Mouse (Mus musculus) limb, embryonic 11.5 days (tissue): ENCODE data around the gene Olfr873. TPM values are rescaled to one million over a fixed set of nuclear protein-coding genes. Genes with fewer than 3 reads are reported as not detected.
"Not testable (repeated sequence)": the region's sequence is repeated elsewhere in the genome, so short reads cannot be mapped to it uniquely, and the experiment has no call there.

Experiments used
- ATAC-seq: fragments of 200-750 bp; cut with Nextera tagmentation; 2 replicates; pipeline ENCODE4 v1.8.0; 2017; ENCODE audit warnings: low read depth; ENCODE audit not compliant: insufficient number of reproducible peaks, low FRiP score, low TSS enrichment
- DNase-seq: peaks from one replicate; pipeline ENCODE4 v3.0.0-alpha.2; 2015; ENCODE audit warnings: low spot score
- H3K27ac ChIP-seq: fragments of 300-500 bp; sonication (generic); replicated peaks from 2 replicates; pipeline ENCODE4 v1.5.1; 2014; ENCODE audit warnings: low read depth, mild to moderate bottlenecking, low read length
- H3K27me3 ChIP-seq: fragments of 300-500 bp; sonication (generic); 2 replicates; pipeline ENCODE4 v1.6.1; 2014; ENCODE audit warnings: mild to moderate bottlenecking, low read length, mixed read lengths; ENCODE audit not compliant: control insufficient read depth, insufficient read depth
- H3K36me3 ChIP-seq: fragments of 300-500 bp; sonication (generic); 2 replicates; pipeline ENCODE4 v1.6.1; 2014; ENCODE audit warnings: mild to moderate bottlenecking, low read length, moderate library complexity, mixed read lengths; ENCODE audit not compliant: control insufficient read depth, insufficient read depth
- H3K4me1 ChIP-seq: fragments of 300-500 bp; sonication (generic); 2 replicates; pipeline ENCODE4 v1.6.1; 2014; ENCODE audit warnings: low read length, mixed read lengths; ENCODE audit not compliant: control insufficient read depth, insufficient read depth
- H3K4me2 ChIP-seq: fragments of 300-500 bp; sonication (generic); 2 replicates; pipeline ENCODE4 v1.6.1; 2014; ENCODE audit warnings: low read depth, mild to moderate bottlenecking, moderate library complexity; ENCODE audit not compliant: severe bottlenecking
- H3K4me3 ChIP-seq: fragments of 300-500 bp; sonication (generic); 2 replicates; pipeline ENCODE4 v1.5.1; 2014; ENCODE audit warnings: low read depth, low read length
- H3K9ac ChIP-seq: fragments of 300-500 bp; sonication (generic); 2 replicates; pipeline ENCODE4 v1.6.1; 2014; ENCODE audit warnings: mild to moderate bottlenecking, low read length
- H3K9me3 ChIP-seq: fragments of 300-500 bp; sonication (generic); 2 replicates; pipeline ENCODE4 v1.6.1; 2016; ENCODE audit warnings: low read length; ENCODE audit not compliant: control insufficient read depth
- WGBS: fragments of 180-500 bp; shearing (Covaris S2); extraction: QIAGEN DNeasy Blood & Tissue Kit; methylation state at CpG from one replicate; pipeline ENCODE4 v1.1.7; 2014; 5-methylcytosine and 5-hydroxymethylcytosine counted together
- polyA plus RNA-seq: library from polyadenylated mRNA; unstranded; fragments of >200 nt; fragmentation: Nextera tagmentation; extraction: Ambion mirVana; gene quantifications from 2 replicates; pipeline ENCODE4 v1.2.1, GENCODE M21; 2014

The Olfr873 gene
- polyA plus RNA-seq = not detected in 2 replicates

- H3K27ac ChIP-seq = no peak within 1 kb of the TSS
- no peak within 1 kb of the TSS for H3K9ac ChIP-seq
- no peak within 1 kb of the TSS for H3K4me2 ChIP-seq
- 76% methylated on average over 1 of the region's 1 CpGs for WGBS
- no peaks in the 10 kb centered on the region for H3K4me1 ChIP-seq
- DNase-seq (no peak), ATAC-seq (no peak)
- no peaks in the 10 kb centered on the region for H3K27me3 ChIP-seq
- H3K9me3 ChIP-seq = no peaks in the 10 kb centered on the region
- H3K36me3 ChIP-seq = no peaks in the 10 kb centered on the region
- H3K4me3 ChIP-seq = no peak within 1 kb of the TSS
Measured at GRCm38 (mm10) chr9:20298232-20298631, at the start of gene Olfr873. Gene Olfr873 (plus strand): TSS chr9:20298532.

- Histone ChIP-seq H3K36me3 (no peaks in the 10 kb centered on the region), H3K27me3 (no peaks in the 10 kb centered on the region), H3K27ac (no peak within 1 kb of the TSS), H3K9ac (no peak within 1 kb of the TSS), H3K4me3 (no peak within 1 kb of the TSS), H3K4me1 (no peaks in the 10 kb centered on the region), H3K9me3 (no peaks in the 10 kb centered on the region), H3K4me2 (no peak within 1 kb of the TSS)
- DNase-seq = no peak
- 84% methylated on average over 1 of the region's 1 CpGs for WGBS
- ATAC-seq = no peak
Measured at GRCm38 (mm10) chr9:20282051-20282450, 16.3 kb upstream of the Olfr873 start, which contains the start of gene Olfr39. Gene Olfr39 (plus strand): TSS chr9:20282351.

GRCm38 (mm10) chr9:20295562-20295961, 2.8 kb upstream of the Olfr873 start:
- not testable (repeated sequence) for DNase-seq, H3K27ac ChIP-seq, H3K36me3 ChIP-seq, H3K9me3 ChIP-seq, H3K4me1 ChIP-seq, H3K4me2 ChIP-seq, ATAC-seq, H3K4me3 ChIP-seq, H3K27me3 ChIP-seq, H3K9ac ChIP-seq
- 81% methylated on average over 5 of the region's 5 CpGs for WGBS

- H3K4me1 ChIP-seq = no peaks in the 10 kb centered on the region
- ATAC-seq (no peak), DNase-seq (no peak)
- H3K27me3 ChIP-seq = no peaks in the 10 kb centered on the region
- no peak within 1 kb of the TSS for H3K4me2 ChIP-seq
- no peaks in the 10 kb centered on the region for H3K9me3 ChIP-seq
- H3K36me3 ChIP-seq = no peaks in the 10 kb centered on the region
- H3K9ac ChIP-seq = no peak within 1 kb of the TSS
- H3K4me3 ChIP-seq = no peak within 1 kb of the TSS
- H3K27ac ChIP-seq = no peak within 1 kb of the TSS
Measured at GRCm38 (mm10) chr9:20335994-20336393, 37.7 kb downstream of the Olfr873 start, which contains the start of gene Olfr18. Gene Olfr18 (minus strand): TSS chr9:20336094.

DNA sequence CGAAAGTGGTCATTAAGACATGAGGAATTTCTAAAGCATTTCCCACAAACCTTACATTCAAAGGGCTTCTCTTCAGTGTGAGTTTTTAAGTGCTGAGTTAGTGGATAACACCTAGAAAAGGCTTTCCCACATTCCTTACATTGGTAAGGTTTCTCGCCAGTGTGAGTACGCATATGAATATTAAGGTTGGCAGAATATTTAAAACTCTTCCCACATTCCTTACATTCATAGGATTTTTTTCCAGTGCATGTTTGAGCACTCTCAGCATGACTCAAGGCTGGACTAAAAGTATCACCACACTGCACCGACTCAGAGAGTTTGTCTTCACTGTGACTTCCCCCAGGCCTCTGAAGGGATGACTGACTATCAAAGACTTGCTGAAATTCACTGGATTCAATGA, 50.2 kb downstream of the Olfr873 start:
- DNase-seq = no peak
- ATAC-seq = no peak
- Histone ChIP-seq H3K4me2 (no peak overlapping the region), H3K4me1 (no peaks in the 10 kb centered on the region), H3K9me3 (no peaks in the 10 kb centered on the region), H3K4me3 (no peak overlapping the region), H3K9ac (no peak overlapping the region), H3K27me3 (no peaks in the 10 kb centered on the region), H3K36me3 (peaks cover 8% of the 10 kb centered on the region), H3K27ac (no peak overlapping the region)
- WGBS = 92% methylated on average over 4 of the region's 4 CpGs

Other genes with a start within 250 kb of the Olfr873 start
- gene Olfr867, start 241.0 kb upstream of the Olfr873 start, polyA plus RNA-seq = not detected in 2 replicates
- not detected in 2 replicates for gene Olfr868, start 199.9 kb upstream of the Olfr873 start, polyA plus RNA-seq
- gene Olfr869, start 169.5 kb upstream of the Olfr873 start, polyA plus RNA-seq = not detected in 2 replicates
- not detected in 2 replicates for gene Olfr870, start 124.5 kb upstream of the Olfr873 start, polyA plus RNA-seq
- not detected in 2 replicates for gene Olfr871, start 86.3 kb upstream of the Olfr873 start, polyA plus RNA-seq
- gene Olfr872, start 61.4 kb upstream of the Olfr873 start, polyA plus RNA-seq = not detected in 2 replicates
- not detected in 2 replicates for gene Olfr39, start 16.2 kb upstream of the Olfr873 start, polyA plus RNA-seq
- 0.07 TPM in 1 of 2 replicates, not detected in the other for gene Olfr18, start 37.6 kb downstream of the Olfr873 start, polyA plus RNA-seq
- gene Zfp560, start 86.6 kb downstream of the Olfr873 start, polyA plus RNA-seq = 31.9 and 33.2 TPM in 2 replicates
- 28.8 and 31.9 TPM in 2 replicates for gene Zfp26, start 161.6 kb downstream of the Olfr873 start, polyA plus RNA-seq
- 24.9 and 27.1 TPM in 2 replicates for gene Zfp426, start 194.2 kb downstream of the Olfr873 start, polyA plus RNA-seq
- gene Zfp266, start 222.9 kb downstream of the Olfr873 start, polyA plus RNA-seq = 147 and 159 TPM in 2 replicates